Mouse (Mus musculus): ENCODE measurements around the gene Spon1.

The Spon1 gene

GRCm38 (mm10) chr7:113774906-113775305, 9.1 kb downstream of the Spon1 start:
- DNase-seq (ENCODE audit: low read depth in 1 of 2, low spot score in 2 of 2): no peak

- DNase-seq (ENCODE audit: low read depth in 1 of 2, low spot score in 2 of 2): no peak
These were observed 12.7 kb downstream of the Spon1 start for GRCm38 (mm10) chr7:113778546-113778945.

- no peak for DNase-seq (ENCODE audit: low read depth in 1 of 2, low spot score in 2 of 2)
These were observed 14.5 kb downstream of the Spon1 start for GRCm38 (mm10) chr7:113780286-113780685.

- no peak for DNase-seq (ENCODE audit: low read depth in 1 of 2, low spot score in 2 of 2)
These were observed 26.2 kb downstream of the Spon1 start for GRCm38 (mm10) chr7:113791991-113792390.

- DNase-seq (ENCODE audit: low read depth in 1 of 2, low spot score in 2 of 2): no peak
These were observed 27.1 kb downstream of the Spon1 start for GRCm38 (mm10) chr7:113792871-113793270.

GRCm38 (mm10) chr7:113795209-113795608, 29.4 kb downstream of the Spon1 start:
- DNase-seq (ENCODE audit: low read depth in 1 of 2, low spot score in 2 of 2): no peak

- no peak for DNase-seq (ENCODE audit: low read depth in 1 of 2, low spot score in 2 of 2)
These were observed 31.3 kb downstream of the Spon1 start for GRCm38 (mm10) chr7:113797134-113797533.

GRCm38 (mm10) chr7:113798605-113799255, 32.9 kb downstream of the Spon1 start:
- no peak for DNase-seq (ENCODE audit: low read depth in 1 of 2, low spot score in 2 of 2)

GRCm38 (mm10) chr7:113809781-113810180, 44.0 kb downstream of the Spon1 start:
- DNase-seq (ENCODE audit: low read depth in 1 of 2, low spot score in 2 of 2): no peak

- DNase-seq (ENCODE audit: low read depth in 1 of 2, low spot score in 2 of 2): no peak
These were observed 45.8 kb downstream of the Spon1 start for GRCm38 (mm10) chr7:113811376-113812158.

- DNase-seq (ENCODE audit: low read depth in 1 of 2, low spot score in 2 of 2): no peak
These were observed 48.4 kb downstream of the Spon1 start for GRCm38 (mm10) chr7:113814101-113814779.

- DNase-seq (ENCODE audit: low read depth in 1 of 2, low spot score in 2 of 2): no peak
These were observed 49.9 kb downstream of the Spon1 start for GRCm38 (mm10) chr7:113815726-113816125.

- no peak for DNase-seq (ENCODE audit: low read depth in 1 of 2, low spot score in 2 of 2)
These were observed 51.1 kb downstream of the Spon1 start for GRCm38 (mm10) chr7:113816827-113817334.

- no peak for DNase-seq (ENCODE audit: low read depth in 1 of 2, low spot score in 2 of 2)
These were observed 52.3 kb downstream of the Spon1 start for GRCm38 (mm10) chr7:113818116-113818515.

- no peak for DNase-seq (ENCODE audit: low read depth in 1 of 2, low spot score in 2 of 2)
These were observed 54.4 kb downstream of the Spon1 start for GRCm38 (mm10) chr7:113820213-113820612.

GRCm38 (mm10) chr7:113823026-113823425, 57.2 kb downstream of the Spon1 start:
- no peak for DNase-seq (ENCODE audit: low read depth in 1 of 2, low spot score in 2 of 2)

- no peak for DNase-seq (ENCODE audit: low read depth in 1 of 2, low spot score in 2 of 2)
These were observed 58.9 kb downstream of the Spon1 start for GRCm38 (mm10) chr7:113824651-113825050.

- DNase-seq (ENCODE audit: low read depth in 1 of 2, low spot score in 2 of 2): no peak
These were observed 59.9 kb downstream of the Spon1 start for GRCm38 (mm10) chr7:113825498-113826205.

- DNase-seq (ENCODE audit: low read depth in 1 of 2, low spot score in 2 of 2): no peak
These were observed 60.7 kb downstream of the Spon1 start for GRCm38 (mm10) chr7:113826510-113826909.

GRCm38 (mm10) chr7:113828122-113828571, 62.3 kb downstream of the Spon1 start:
- DNase-seq (ENCODE audit: low read depth in 1 of 2, low spot score in 2 of 2): no peak

GRCm38 (mm10) chr7:113828576-113828975, 62.8 kb downstream of the Spon1 start:
- no peak for DNase-seq (ENCODE audit: low read depth in 1 of 2, low spot score in 2 of 2)
